Mouse (Mus musculus) brain, adult 2 months (tissue): ENCODE measurements at regions not wholly inside any gene's neighbourhood (a gene's known extent, or its start where the extent isn't known, plus 50 kb on each side); places are given as distances from the start of the nearest gene placed in this dataset.

Source experiments
- DNase-seq: peaks from one replicate; pipeline ENCODE4 v3.0.0; 2011; ENCODE audit warnings: low read depth, low spot score

DNA sequence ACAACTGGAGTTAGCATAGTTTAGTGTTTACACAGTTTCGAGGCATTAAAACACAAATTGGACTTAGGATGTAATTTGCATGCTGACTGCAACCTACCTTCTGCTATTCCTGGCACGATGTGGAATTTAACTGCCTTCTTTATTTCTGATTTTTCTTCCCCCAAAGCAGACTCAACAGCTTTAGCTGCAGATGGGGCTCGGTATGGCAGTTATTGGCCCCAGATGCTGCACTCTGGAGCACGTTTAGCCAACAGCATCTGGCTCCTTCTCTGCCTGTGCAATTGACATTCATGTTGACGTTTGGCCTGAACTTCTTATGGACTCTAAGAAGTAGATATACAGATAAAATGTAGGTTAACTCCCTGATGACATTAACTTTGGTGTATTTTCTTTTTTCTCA is 625.8 kb upstream of the Gm597 start:
- DNase-seq, result peak; percentile 2

DNA sequence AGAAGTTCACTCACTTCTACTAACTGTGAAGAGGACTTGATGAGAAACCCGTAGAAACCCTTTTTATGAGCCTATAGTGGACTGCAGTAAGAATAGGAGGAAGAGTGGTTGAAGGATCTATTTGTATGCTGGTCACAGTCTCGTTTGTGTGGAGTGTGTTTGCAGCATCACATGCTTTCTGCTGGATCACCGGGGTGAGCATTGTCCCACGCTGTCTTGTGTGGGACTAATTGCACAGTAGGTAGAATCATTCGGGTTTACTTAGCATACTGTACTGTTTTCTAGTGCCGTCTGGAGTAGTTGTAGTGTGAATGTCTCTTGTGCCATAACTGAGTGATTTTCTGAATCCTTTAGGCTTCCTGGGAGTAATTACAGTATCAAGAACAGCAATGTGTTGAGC is 624.1 kb upstream of the Gm597 start:
- no peak for DNase-seq

DNA sequence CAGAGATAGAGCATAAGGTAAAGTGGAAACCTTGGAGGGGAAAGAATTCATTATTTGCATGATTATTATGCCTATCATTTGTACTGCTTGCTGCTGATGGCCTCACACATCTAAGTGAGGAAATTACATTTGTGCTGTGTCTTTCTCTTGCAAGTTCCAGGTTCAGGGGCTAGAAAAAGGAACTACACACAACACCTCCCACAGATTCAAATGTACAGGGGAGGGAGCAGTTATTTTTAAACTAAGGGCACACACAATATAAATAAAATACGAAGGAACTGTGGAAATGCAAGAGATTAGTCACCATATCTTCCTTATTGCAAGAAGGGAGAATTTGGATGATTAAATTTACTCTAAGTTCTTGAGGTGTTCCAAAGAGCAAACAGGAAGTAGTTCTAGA is 583.7 kb upstream of the Gm597 start:
- DNase-seq, result peak; percentile 35

DNA sequence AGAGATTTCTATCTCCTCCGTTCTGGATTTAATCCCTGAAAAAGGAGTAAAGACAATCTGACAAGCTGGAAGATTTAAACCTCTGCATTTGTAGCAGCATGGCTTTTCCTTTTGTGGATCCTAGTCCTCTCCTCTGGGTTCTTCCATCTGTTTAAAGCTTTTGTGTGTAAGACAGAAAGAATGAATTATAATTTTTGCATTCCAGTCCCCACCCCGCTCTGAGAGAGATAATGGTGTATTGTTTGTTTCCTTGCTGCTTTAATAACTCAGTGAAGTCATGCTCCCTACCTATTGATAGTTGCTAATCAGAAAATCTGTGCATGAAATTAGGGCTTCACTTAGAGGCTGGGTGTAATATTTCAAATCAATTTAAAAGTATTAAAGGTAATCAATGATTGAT is 561.5 kb upstream of the Gm597 start:
- DNase-seq, result no peak

DNA sequence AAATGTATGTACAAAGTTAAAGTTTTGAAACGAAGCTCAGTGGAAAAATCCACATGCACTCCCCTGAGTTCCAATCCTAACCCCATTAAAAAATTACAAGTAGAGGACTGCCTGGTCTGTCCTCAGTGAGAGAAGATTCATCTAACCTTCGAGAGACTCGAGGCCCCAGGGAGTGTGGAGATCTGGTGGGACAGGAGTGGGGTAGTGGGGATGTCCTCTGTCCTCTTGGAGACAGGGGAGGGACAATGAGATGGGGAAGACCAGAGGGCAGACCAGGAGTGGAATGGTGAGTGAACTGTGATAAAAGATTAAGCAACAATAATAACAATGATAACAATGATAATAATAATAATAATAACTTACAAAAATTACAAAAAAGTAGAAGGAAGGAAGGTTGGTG is 560.9 kb upstream of the Gm597 start:
- DNase-seq, result no peak

DNA sequence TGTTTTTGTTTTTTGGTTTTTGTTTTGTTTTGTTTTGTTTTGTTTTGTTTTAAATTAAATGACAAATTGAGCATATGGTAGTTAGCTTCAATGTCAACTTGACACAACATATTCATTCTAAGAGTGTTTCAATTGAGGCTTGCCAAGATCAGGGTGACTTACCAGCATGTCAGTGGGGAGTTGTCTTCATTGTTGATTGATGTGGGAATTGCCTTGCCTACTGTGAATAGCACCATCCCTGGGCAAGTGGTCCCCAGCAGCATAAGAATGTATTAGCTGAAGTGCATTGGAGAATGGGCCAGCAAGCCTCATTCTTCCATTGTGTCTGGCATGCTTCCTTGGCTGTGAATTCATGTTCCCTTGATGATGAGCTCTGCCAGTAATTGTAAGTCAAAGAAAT is 548.9 kb upstream of the Gm597 start:
- no peak for DNase-seq
